Mouse (Mus musculus) limb, embryonic 11.5 days (tissue): ENCODE results near the gene Gtf2ird1. TPM values are rescaled to one million over a fixed set of nuclear protein-coding genes. Genes with fewer than 3 reads are reported as not detected.

Experiments
- ATAC-seq: fragments of 200-750 bp; cut with Nextera tagmentation; 2 replicates; pipeline ENCODE4 v1.8.0; 2017; ENCODE audit warnings: low read depth; ENCODE audit not compliant: insufficient number of reproducible peaks, low FRiP score, low TSS enrichment
- DNase-seq: peaks from one replicate; pipeline ENCODE4 v3.0.0-alpha.2; 2015; ENCODE audit warnings: low spot score
- H3K27ac ChIP-seq: fragments of 300-500 bp; sonication (generic); replicated peaks from 2 replicates; pipeline ENCODE4 v1.5.1; 2014; ENCODE audit warnings: low read depth, mild to moderate bottlenecking, low read length
- H3K27me3 ChIP-seq: fragments of 300-500 bp; sonication (generic); 2 replicates; pipeline ENCODE4 v1.6.1; 2014; ENCODE audit warnings: mild to moderate bottlenecking, low read length, mixed read lengths; ENCODE audit not compliant: control insufficient read depth, insufficient read depth
- H3K36me3 ChIP-seq: fragments of 300-500 bp; sonication (generic); 2 replicates; pipeline ENCODE4 v1.6.1; 2014; ENCODE audit warnings: mild to moderate bottlenecking, low read length, moderate library complexity, mixed read lengths; ENCODE audit not compliant: control insufficient read depth, insufficient read depth
- H3K4me1 ChIP-seq: fragments of 300-500 bp; sonication (generic); 2 replicates; pipeline ENCODE4 v1.6.1; 2014; ENCODE audit warnings: low read length, mixed read lengths; ENCODE audit not compliant: control insufficient read depth, insufficient read depth
- H3K4me2 ChIP-seq: fragments of 300-500 bp; sonication (generic); 2 replicates; pipeline ENCODE4 v1.6.1; 2014; ENCODE audit warnings: low read depth, mild to moderate bottlenecking, moderate library complexity; ENCODE audit not compliant: severe bottlenecking
- H3K4me3 ChIP-seq: fragments of 300-500 bp; sonication (generic); 2 replicates; pipeline ENCODE4 v1.5.1; 2014; ENCODE audit warnings: low read depth, low read length
- H3K9ac ChIP-seq: fragments of 300-500 bp; sonication (generic); 2 replicates; pipeline ENCODE4 v1.6.1; 2014; ENCODE audit warnings: mild to moderate bottlenecking, low read length
- H3K9me3 ChIP-seq: fragments of 300-500 bp; sonication (generic); 2 replicates; pipeline ENCODE4 v1.6.1; 2016; ENCODE audit warnings: low read length; ENCODE audit not compliant: control insufficient read depth
- WGBS: fragments of 180-500 bp; shearing (Covaris S2); extraction: QIAGEN DNeasy Blood & Tissue Kit; methylation state at CpG from one replicate; pipeline ENCODE4 v1.1.7; 2014; 5-methylcytosine and 5-hydroxymethylcytosine counted together
- polyA plus RNA-seq: library from polyadenylated mRNA; unstranded; fragments of >200 nt; fragmentation: Nextera tagmentation; extraction: Ambion mirVana; gene quantifications from 2 replicates; pipeline ENCODE4 v1.2.1, GENCODE M21; 2014

Gtf2ird1 gene
- polyA plus RNA-seq, 1 experiment from 2014 or later, result 126 TPM

- WGBS, result 97% methylated on average over 4 of the region's 4 CpGs
- Histone ChIP-seq H3K9me3 (no peaks in the 10 kb centered on the region), H3K4me1 (peaks cover 5% of the 10 kb centered on the region; the same call in 1 of the 2 replicates), H3K9ac (no peak overlapping the region), H3K27me3 (no peaks in the 10 kb centered on the region), H3K4me3 (no peak overlapping the region), H3K36me3 (peaks cover 24% of the 10 kb centered on the region), H3K27ac (no peak overlapping the region), H3K4me2 (no peak overlapping the region)
- DNase-seq (no peak), ATAC-seq (no peak)
These were observed 36.4 kb upstream of the Gtf2ird1 start for GRCm38 (mm10) chr5:134492956-134493355.

GRCm38 (mm10) chr5:134491712-134492417 is 35.3 kb upstream of the Gtf2ird1 start:
- DNase-seq (peak; percentile 89), ATAC-seq (no peak)
- Histone ChIP-seq H3K27ac (no peak overlapping the region), H3K27me3 (no peaks in the 10 kb centered on the region), H3K9ac (no peak overlapping the region), H3K9me3 (no peaks in the 10 kb centered on the region), H3K4me2 (no peak overlapping the region), H3K36me3 (peaks cover 17% of the 10 kb centered on the region), H3K4me1 (peaks cover 5% of the 10 kb centered on the region; the same call in 1 of the 2 replicates), H3K4me3 (no peak overlapping the region)
- 33% methylated on average over 18 of the region's 18 CpGs for WGBS

- H3K9me3 ChIP-seq, result no peaks in the 10 kb centered on the region
- no peaks in the 10 kb centered on the region for H3K27me3 ChIP-seq
- ATAC-seq, result no peak
- no peak overlapping the region for H3K4me3 ChIP-seq
- no peak for DNase-seq
- H3K27ac ChIP-seq, result no peak overlapping the region
- peaks cover 10% of the 10 kb centered on the region for H3K36me3 ChIP-seq
- WGBS, result 76% methylated on average over 2 of the region's 2 CpGs
- no peak overlapping the region for H3K9ac ChIP-seq
- H3K4me2 ChIP-seq, result no peak overlapping the region
- peaks cover 5% of the 10 kb centered on the region; the same call in 1 of the 2 replicates for H3K4me1 ChIP-seq
These were observed 34.7 kb upstream of the Gtf2ird1 start for GRCm38 (mm10) chr5:134491206-134491605.

GRCm38 (mm10) chr5:134490465-134490864 is 33.9 kb upstream of the Gtf2ird1 start:
- WGBS, result 91% methylated on average over 12 of the region's 12 CpGs
- DNase-seq, result peak; percentile 60

GRCm38 (mm10) chr5:134489583-134489982 is 33.1 kb upstream of the Gtf2ird1 start:
- Histone ChIP-seq H3K27ac (no peak overlapping the region), H3K9ac (no peak overlapping the region), H3K4me3 (no peak overlapping the region), H3K4me2 (no peak overlapping the region), H3K36me3 (peaks cover 8% of the 10 kb centered on the region), H3K9me3 (no peaks in the 10 kb centered on the region), H3K4me1 (peaks cover 5% of the 10 kb centered on the region; the same call in 1 of the 2 replicates), H3K27me3 (no peaks in the 10 kb centered on the region)
- 26% methylated on average over 9 of the region's 9 CpGs for WGBS
- ATAC-seq, result no peak
- peak; percentile 72 for DNase-seq

More at GRCm38 (mm10) chr5:134490465-134490864, 33.9 kb upstream of the Gtf2ird1 start:
- no peak overlapping the region for H3K9ac ChIP-seq
- H3K4me3 ChIP-seq, result no peak overlapping the region
- H3K36me3 ChIP-seq, result peaks cover 10% of the 10 kb centered on the region
- H3K27ac ChIP-seq, result no peak overlapping the region
- no peaks in the 10 kb centered on the region for H3K27me3 ChIP-seq
- ATAC-seq, result no peak
- H3K9me3 ChIP-seq, result no peaks in the 10 kb centered on the region
- H3K4me2 ChIP-seq, result no peak overlapping the region
- H3K4me1 ChIP-seq, result peaks cover 5% of the 10 kb centered on the region; the same call in 1 of the 2 replicates

- DNase-seq (no peak), ATAC-seq (no peak)
- H3K4me2 ChIP-seq, result no peak overlapping the region
These were observed 32.1 kb upstream of the Gtf2ird1 start for GRCm38 (mm10) chr5:134488596-134488995.

GRCm38 (mm10) chr5:134488042-134488441 is 31.5 kb upstream of the Gtf2ird1 start:
- Histone ChIP-seq H3K4me1 (peaks cover 5% of the 10 kb centered on the region; the same call in 1 of the 2 replicates), H3K36me3 (peaks cover 8% of the 10 kb centered on the region), H3K4me2 (no peak overlapping the region), H3K9ac (no peak overlapping the region), H3K27ac (no peak overlapping the region), H3K27me3 (no peaks in the 10 kb centered on the region), H3K4me3 (no peak overlapping the region), H3K9me3 (no peaks in the 10 kb centered on the region)
- 32% methylated on average over 10 of the region's 10 CpGs for WGBS
- no peak for DNase-seq
- ATAC-seq, result no peak

More at GRCm38 (mm10) chr5:134488596-134488995, 32.1 kb upstream of the Gtf2ird1 start:
- no peak overlapping the region for H3K9ac ChIP-seq
- H3K27ac ChIP-seq, result no peak overlapping the region
- 89% methylated on average over 4 of the region's 4 CpGs for WGBS
- peaks cover 5% of the 10 kb centered on the region; the same call in 1 of the 2 replicates for H3K4me1 ChIP-seq
- H3K4me3 ChIP-seq, result no peak overlapping the region
- no peaks in the 10 kb centered on the region for H3K9me3 ChIP-seq
- no peaks in the 10 kb centered on the region for H3K27me3 ChIP-seq
- peaks cover 8% of the 10 kb centered on the region for H3K36me3 ChIP-seq

GRCm38 (mm10) chr5:134485900-134486665 is 29.6 kb upstream of the Gtf2ird1 start:
- DNase-seq, result peak; percentile 92
- 60% methylated on average over 13 of the region's 13 CpGs for WGBS
- 0 out of 2 replicates have a peak, but pooled peaks have one; percentile 13 for ATAC-seq

More at GRCm38 (mm10) chr5:134485900-134486665, 29.6 kb upstream of the Gtf2ird1 start:
- H3K36me3 ChIP-seq, result peaks cover 5% of the 10 kb centered on the region
- no peaks in the 10 kb centered on the region for H3K9me3 ChIP-seq
- no peaks in the 10 kb centered on the region for H3K27me3 ChIP-seq
- no peak overlapping the region for H3K4me2 ChIP-seq
- no peak overlapping the region for H3K27ac ChIP-seq
- H3K4me1 ChIP-seq, result peaks cover 3% of the 10 kb centered on the region; the same call in 1 of the 2 replicates
- H3K4me3 ChIP-seq, result no peak overlapping the region
- H3K9ac ChIP-seq, result no peak overlapping the region
